Mouse (Mus musculus): Measurements from ENCODE around the gene H2-Q7.
"Not testable (repeated sequence)": the region's sequence is repeated elsewhere in the genome, so short reads cannot be mapped to it uniquely, and the experiment has no call there.

The H2-Q7 gene

DNA sequence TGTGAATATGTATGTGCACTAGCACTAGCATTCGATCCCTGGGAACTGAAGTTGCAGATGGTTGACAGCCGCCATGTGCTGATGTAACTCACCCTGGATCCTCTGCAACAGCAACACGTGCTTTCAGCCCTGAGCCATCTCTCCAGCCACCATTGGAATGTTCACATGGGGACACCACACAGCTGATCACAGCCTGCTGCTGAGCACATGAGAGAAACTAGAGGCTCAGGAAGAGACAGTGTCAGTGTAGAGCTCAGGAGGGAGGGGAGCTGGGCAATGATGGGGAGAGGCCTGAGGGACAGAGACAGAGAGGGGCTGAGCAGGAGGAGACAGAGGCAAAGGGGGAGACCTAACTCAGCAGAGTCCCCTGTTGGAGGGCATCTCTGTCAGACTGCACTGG is 3.4 kb upstream of the H2-Q7 start:
- not testable (repeated sequence) for DNase-seq (ENCODE audit: low read depth)

DNA sequence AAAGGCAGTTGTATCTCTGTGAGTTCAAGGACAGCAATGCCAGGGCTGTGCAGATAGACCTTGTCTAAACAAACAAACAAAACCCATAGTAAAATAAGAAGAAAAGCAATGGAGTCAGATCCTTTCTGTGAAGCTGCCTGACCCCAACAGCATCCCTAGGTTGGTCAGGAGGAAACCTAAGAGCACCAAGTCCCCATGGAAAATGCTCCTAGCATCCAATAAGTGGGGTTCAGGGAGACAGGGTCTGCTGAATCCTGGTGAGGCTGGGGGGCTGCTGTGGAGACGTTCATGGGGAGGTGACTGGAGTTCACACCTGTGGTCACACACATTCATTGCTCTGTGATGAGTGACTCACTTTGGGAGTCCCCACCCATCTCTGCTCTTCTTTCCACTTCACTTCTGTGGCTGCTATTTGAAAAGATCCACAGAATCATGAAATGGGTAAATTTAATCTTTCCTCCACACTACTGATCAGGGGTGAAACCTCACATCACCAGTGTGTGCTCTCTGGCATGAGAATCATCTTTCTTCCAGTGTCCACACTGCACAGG is 1.5 kb upstream of the H2-Q7 start:
- DNase-seq (ENCODE audit: low read depth): not testable (repeated sequence)

DNA sequence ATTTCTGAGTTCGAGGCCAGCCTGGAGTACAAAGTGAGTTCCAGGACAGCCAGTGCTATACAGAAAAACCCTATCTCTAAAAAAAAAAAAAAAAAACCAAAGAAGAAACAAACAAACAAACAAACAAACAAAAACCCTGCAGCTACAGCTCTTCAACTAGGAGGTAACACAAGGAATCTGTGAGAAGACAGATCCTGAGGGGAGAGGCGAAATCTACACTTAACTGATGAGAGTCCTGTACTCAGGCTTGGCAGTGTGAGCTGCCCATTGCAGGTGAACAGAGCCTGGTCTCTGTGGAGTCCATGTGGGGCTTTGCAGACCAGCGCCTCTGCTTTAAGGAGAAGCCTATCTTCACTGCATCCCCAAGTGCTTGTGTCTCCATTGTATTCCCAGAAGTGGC is 560 bp upstream of the H2-Q7 start:
- not testable (repeated sequence) for DNase-seq (ENCODE audit: low read depth)

DNA sequence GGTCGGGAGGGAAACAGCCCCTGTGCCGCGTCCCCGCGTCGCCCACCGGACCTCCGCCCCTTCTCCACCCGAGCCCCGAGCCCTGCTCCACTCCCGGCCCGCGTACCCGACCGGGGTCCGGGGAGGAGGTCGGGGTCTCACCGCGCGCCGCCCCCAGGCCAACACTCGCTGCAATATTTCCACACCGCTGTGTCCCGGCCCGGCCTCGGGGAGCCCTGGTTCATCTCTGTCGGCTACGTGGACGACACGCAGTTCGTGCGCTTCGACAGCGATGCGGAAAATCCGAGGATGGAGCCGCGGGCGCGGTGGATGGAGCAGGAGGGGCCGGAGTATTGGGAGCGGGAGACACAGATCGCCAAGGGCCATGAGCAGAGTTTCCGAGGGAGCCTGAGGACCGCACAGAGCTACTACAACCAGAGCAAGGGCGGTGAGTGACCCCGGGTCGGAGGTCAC is 366 bp downstream of the H2-Q7 start:
- DNase-seq (ENCODE audit: low read depth): not testable (repeated sequence)

DNA sequence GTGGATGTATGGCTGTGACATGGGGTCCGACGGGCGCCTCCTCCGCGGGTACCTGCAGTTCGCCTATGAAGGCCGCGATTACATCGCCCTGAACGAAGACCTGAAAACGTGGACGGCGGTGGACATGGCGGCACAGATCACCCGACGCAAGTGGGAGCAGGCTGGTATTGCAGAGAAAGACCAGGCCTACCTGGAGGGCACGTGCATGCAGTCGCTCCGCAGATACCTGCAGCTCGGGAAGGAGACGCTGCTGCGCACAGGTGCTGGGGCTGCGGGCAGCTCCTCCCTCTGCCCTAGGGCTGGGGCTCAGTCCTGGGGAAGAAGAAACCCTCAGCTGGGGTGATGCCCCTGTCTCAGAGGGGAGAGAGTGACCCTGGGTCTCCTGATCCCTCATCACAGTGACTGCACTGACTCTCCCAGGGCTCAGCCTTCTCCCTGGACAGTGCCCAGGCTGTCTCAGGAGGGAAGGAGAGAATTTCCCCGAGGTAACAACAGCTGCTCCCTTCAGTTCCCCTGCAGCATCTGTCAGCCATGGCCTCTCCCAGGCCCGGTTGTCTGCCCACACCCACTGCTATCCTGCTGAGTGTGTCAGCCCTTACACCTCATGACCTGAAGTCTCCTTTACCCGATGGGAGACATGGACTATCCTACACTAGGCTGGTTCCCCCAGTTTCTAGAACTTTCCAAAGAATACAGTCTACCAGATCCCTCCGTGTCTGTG is 1.1 kb downstream of the H2-Q7 start:
- not testable (repeated sequence) for DNase-seq (ENCODE audit: low read depth)

DNA sequence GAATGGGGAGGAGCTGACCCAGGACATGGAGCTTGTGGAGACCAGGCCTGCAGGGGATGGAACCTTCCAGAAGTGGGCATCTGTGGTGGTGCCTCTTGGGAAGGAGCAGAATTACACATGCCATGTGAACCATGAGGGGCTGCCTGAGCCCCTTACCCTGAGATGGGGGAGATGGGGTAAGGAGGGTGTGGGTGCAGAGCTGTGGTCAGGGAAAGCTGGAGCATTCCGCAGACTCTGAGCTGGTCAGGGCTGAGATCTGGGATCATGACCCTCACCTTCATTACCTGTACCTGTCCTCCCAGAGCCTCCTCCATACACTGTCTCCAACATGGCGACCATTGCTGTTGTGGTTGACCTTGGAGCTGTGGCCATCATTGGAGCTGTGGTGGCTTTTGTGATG is 3.4 kb downstream of the H2-Q7 start:
- DNase-seq (ENCODE audit: low read depth): not testable (repeated sequence)

DNA sequence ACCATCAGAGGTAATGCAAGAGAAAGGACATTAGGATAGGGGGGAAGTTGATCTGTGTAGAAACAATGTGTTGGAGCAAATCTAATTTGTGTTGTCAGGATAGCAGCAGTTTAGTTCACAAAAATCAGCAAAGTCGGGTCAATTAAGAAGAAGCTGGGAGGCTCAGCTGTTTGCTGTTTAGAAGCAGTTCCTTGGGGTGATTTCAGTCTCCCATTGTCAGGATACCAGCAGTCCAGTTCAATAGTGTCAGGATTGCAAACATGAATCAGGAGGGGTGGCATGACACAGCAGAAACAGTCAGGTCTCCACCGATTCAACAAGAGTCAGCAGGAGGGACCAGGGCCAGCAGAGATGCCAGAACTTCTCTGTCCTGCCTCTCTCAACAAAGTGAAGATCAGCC is 5.6 kb downstream of the H2-Q7 start:
- not testable (repeated sequence) for DNase-seq (ENCODE audit: low read depth)

DNA sequence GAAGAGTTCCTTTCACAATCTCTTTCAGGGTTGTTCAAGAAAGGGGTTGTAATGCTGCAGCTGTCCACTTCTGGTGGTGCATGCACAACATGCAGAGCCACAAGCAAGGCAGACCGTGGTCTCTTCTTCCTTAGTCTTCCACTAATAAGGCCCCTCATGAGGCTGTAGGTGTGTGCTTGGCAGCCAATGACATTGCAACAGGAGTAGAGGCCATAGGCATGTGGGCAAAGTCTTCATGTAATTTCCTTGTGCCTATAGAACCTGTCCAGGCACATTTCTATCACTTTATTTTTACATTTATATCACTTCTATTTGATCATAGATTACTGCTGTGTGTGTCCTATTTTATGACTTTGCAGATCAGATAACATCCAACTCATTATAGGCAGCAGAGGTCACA is 19.3 kb downstream of the H2-Q7 start:
- not testable (repeated sequence) for DNase-seq (ENCODE audit: low read depth)

DNA sequence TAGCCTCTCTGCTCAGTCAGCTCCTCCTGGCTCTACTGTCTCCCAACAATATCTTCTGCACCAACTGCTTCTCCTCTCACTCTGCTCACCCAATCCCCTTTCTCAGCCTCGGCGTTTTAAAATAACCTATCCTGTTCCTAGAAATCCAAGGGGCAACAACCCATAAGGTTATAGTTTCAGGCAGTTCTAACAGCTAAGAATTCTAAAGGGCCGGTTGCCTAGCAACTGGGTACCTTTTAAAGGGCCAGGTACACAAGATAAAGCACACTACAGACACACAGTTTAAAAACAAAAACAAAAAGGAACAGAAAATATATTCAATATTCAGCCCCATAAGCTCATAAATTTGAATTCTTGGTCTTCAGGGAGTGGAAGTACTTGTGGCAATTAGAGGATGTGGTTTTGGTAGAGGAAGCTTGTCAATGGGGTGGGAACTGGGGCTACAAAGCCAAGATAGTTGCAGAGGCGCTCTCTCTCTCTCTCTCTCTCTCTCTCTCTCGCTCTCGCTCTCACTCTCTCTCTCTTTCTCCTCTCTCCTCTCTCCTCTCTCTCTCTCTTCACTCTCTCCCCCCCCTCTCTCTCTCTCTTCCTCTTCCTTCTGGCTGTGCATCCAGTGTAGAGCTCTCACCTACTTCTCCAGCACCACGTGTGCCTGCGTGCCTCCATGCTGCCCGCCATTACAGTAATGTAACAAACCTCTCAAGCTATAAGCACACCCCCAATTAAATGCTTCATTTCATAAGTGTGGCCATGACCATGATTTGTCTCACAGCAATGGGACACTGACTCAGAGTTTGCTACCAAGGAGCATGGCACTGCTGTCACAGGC is 21.8 kb downstream of the H2-Q7 start:
- not testable (repeated sequence) for DNase-seq (ENCODE audit: low read depth)

DNA sequence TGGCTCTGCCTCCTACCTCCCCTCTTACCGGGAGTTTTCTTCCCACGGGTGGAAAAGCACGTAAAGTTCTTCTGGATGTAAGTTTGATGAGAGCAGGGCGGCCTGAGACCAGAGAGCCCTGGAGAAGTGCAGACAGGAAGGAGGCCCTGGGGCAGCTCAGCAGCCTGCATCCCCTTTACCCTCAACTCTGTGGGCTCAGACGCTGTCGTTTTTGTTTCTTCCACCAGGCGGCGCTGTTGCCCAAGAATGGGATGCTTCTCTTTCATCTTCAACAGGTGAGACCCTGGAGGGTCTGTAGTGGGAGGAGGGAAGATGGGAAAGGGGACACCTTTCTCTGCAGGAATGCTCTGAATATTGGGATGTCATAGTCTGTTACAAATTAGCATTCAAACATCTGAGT is 26.7 kb downstream of the H2-Q7 start:
- DNase-seq (ENCODE audit: low read depth): not testable (repeated sequence)

DNA sequence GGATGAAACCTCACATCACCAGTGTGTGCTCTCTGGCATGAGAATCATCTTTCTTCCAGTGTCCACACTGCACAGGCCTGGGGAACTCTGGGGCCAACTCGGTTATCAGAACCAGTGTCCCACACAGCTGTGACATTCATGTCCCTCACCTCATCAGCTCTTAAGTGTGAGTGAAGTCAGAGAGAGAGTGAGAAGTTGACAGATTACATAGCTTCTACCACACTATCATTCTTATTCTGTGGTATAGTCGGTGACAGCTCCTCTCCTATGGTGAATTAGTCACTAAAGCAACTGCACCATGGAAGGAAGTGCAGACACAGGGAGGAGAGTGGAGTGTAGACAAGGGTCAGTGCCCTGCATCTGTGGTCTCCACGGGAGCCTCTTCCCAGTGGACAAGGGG is 30.0 kb downstream of the H2-Q7 start:
- DNase-seq (ENCODE audit: low read depth): not testable (repeated sequence)

DNA sequence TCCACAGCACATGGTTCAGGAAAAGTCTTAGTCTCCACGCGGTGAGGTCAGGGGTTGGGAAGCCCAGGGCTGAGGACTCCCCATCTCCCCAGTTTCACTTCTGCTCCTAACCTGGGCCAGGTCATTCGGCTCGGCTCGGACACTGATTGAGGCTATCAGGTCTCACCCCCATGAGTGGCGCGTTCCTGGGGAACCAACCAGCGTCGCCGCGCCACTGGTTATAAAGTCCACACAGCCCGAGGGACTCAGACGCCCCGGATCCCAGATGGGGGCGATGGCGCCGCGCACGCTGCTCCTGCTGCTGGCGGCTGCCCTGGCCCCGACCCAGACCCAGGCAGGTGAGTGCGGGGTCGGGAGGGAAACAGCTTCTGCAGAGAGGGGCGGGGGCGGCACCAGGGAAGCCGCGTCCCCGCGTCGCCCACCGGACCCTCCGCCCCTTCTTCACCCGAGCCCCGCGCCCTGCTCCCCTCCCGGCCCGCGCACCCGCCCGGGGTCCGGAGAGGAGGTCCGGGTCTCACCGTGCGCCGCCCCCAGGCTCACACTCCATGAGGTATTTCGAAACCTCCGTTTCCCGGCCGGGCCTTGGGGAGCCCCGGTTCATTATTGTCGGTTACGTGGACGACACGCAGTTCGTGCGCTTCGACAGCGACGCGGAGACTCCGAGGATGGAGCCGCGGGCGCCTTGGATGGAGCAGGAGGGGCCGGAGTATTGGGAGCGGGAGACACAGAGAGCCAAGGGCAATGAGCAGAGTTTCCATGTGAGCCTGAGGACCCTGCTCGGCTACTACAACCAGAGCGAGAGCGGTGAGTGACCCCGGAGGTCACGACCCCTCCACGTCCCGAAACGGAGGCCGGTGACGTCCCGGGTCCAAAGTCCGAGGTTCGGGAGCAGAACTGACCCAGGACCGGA is 31.1 kb downstream of the H2-Q7 start, which contains the start of gene H2-Q10:
H2-Q10 (plus strand) TSS at position 248 of the 910 bp plus-strand sequence.
- DNase-seq (ENCODE audit: low read depth): no peak

DNA sequence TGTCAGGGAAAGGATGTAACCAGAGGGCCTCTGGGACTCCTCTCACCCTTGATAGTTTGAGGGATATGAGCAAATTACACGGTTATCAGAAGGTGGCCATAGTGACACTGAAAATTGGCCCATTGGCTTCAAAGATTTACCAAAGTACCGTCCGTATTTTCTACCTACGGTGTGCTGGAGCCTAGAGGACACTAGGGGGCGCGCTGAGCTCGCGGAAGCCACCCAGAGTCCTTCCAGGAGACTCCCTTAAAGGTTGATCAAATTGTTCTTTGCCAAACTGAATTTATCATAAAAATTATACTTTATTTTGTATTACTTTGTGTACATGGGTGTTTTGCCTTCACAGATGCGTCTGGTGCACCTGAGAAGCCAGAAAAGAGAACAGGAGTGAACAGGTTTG is 45.1 kb downstream of the H2-Q7 start:
- peak; percentile 30 for DNase-seq (ENCODE audit: low read depth)

DNA sequence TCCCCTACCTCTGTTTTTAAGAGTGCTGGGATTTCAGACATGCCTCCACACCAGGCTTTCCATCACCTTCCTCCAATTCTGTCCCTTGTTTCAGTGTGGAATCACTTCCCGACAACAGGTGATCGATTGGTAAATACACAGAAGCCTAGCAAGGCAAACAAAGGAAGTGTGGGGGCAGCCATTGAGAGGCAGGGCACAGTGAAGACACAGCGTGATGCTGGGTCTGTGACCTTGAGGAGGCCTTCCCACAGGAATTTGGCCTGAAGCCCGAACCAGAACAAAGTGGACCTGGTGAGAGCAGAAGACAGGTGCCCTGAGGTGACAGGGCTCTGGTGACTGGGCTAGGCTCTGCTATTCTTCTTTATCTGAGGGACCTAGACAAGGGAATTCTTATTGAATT is 46.7 kb downstream of the H2-Q7 start:
- no peak for DNase-seq (ENCODE audit: low read depth)

DNA sequence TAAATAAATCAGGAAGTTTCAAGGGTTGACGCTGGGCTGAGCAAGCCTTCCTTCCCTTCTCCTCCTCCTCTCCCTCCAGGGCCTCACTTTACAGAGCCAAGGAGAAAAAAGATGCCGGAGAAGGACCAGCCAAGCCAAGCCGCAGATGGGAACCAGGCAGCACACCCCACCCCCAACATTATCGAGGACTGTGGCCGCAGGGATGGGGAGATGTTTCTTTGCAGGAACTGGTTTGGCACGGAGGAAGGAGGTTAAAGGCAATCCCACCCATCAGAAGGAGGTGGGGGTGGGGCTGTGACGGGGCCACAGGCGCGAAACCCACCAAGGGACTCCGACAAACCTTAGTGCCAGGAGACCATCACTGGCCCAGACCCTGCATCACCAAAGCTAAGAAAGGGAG is 47.8 kb downstream of the H2-Q7 start:
- no peak for DNase-seq (ENCODE audit: low read depth)

DNA sequence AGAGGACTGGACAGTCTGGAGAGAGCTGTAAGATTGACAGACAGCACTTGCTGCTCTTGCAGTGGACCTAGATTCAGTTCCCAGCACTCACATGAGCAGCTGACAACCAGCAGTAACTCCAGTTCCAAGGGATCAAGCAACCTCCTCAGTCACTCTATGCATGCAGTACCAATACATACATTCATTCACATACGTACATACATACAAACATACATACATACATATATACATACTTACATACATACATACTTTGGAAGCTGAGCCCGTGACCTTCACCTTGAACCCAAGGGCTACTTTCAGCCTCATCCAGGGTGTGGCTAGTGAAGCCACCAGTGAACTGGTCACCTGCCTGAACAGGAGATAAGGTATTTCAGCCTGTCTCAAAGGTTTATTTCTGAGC is 49.1 kb downstream of the H2-Q7 start:
- DNase-seq (ENCODE audit: low read depth): no peak

DNA sequence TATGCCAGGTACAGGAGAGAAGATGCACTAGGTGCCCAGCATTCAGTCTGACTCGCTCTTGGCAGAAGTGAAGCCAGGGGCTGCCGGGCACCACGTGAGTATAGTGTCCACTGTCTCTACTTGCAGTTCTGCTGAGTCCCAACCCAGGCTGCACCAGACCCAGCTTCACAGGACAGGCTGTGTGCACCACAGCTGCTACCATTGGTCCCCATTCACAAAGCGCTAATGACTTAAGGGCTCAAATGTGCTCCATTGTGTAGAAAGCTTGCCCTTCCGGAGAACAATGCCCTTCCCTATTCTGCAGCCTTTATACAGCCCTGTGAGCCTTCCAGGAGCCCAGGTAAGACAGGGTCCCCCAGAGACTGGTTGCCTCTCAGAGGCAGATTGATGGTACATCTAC is 51.4 kb downstream of the H2-Q7 start:
- no peak for DNase-seq (ENCODE audit: low read depth)
